Mouse (Mus musculus): ENCODE data around the gene Rsrc1. TPM values are rescaled to one million over a fixed set of nuclear protein-coding genes. Genes with fewer than 3 reads are reported as not detected.

The Rsrc1 gene
- polyA plus RNA-seq (2017; shearing (Covaris generic)): 10 to 100 TPM; 43.1 to 52.8 (median 44.0) TPM

DNA sequence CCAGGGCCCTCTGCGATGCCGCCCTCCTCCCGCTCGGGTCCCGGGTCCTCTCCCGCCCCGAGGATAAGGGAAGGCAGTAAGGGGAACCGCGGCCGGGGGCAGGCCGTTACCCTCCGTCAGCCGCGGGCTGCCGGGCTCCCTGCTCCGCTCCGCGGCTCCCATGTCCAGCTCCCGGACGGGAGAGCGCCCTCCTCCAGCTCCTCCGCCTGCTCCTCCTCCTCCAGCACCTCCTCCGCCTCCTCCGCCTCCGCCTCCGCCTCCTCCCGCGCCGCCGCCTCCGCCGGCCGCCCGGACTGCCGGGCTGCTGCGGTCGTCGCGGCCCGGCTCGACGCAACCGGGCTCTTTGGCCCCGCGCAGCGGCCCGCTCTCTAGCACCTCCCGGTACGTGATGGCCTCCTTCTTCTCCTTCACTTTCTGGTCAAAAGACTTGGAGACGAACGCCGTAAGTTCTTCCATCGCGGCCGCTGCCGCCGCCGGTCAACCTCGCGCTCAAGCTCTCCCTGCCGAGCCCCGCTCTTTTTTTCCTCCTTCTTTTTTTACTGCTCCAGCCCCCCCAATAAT, at the start of gene Rsrc1:
Gene Rsrc1 (plus strand): TSS at position 290 of the 561 bp plus-strand sequence.
- ATAC-seq: no peak

DNA sequence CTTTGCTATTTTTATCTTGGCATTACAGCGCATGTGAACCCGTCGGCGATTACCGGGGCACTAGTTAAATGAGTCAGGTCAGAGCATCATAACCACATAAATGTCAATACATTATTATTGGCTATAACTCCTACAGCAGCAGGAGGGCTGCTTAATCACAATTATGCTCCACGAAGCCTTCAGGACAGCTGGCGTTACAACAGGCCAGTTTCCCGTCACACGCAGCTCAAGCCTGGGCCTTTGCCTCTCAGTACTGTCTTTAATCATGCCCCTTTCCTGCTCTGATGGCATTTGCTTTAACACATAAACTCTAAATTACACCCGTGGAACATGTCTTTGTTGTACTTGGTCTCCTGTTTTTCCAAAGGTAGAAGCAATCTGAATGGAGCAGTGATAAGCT, 41.5 kb upstream of the Rsrc1 start:
- ATAC-seq: no peak

DNA sequence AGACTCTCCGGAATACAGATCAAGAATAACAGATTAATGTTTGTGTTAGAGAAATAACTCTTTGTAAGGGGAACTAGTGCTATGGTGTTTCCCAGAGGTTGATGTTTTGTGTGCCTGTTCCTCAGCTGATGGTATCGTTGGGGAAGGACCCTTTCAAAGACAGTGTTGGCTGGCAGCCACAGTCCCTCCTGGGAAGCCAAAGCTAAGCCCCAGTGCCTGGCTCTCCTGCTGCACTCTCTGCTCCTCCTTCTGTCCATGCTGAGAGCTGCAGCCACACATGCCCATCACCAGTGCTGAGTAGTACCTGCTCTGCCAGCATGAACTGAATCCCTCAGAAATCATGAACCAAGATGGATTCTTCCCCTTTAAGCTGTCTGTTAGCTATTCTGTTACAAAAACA, 26.1 kb upstream of the Rsrc1 start:
- ATAC-seq: no peak

DNA sequence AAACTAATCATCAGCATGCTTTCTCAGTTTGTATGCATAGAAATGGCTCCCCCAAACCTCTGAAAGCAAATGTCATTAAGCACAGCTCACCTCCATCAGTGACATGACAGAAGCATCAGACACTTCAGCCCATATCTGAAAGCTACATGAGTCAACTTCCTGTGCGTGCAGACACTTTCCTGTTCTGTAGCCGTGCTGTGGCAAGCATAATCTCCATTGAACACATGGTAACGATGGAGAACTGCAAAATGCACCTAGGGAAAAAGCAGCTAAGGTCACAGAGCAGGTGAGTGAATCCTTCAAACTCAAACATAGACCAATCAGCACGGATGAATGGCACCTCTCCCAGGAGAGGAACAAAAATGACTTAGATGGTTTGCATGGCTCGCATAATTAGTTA, 21.2 kb upstream of the Rsrc1 start:
- ATAC-seq: no peak

DNA sequence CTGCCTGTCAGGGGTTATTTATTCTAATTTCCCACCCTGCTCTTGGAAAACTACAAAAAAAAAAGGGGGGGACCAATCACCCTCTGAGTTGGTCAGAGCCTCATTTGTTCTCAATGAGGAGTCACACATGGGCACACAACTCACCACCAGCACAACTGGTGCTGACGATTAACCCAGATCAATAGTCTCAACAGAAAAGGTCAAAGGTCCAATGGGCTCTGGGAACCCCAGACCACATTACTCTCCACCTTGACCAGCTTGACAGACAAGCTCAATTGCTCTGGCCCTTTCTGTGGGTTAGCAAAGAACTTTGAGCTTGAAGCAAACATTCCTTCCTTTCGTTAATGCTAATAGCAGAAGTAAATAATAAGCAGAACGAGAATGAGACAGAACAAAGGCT, 16.3 kb upstream of the Rsrc1 start:
- ATAC-seq: no peak

DNA sequence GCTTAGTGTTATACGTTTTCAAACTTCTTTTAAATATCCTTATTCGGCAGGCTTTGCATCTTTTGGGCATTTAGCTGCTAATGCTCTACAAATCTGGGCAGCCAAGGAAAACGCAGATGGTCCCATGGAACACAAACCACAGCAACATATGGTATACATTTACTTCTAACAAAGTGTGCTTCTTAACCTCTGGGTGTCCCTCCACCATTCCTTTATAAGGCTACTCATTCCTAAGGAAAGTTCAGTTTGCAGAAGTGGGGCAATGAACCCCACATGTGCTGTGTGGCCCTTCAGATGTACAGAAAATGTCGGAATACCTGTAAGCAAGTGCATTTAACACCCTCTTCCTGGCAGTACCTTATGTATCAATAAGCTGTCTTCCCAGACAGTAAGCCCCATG, 13.7 kb upstream of the Rsrc1 start:
- no peak for ATAC-seq

DNA sequence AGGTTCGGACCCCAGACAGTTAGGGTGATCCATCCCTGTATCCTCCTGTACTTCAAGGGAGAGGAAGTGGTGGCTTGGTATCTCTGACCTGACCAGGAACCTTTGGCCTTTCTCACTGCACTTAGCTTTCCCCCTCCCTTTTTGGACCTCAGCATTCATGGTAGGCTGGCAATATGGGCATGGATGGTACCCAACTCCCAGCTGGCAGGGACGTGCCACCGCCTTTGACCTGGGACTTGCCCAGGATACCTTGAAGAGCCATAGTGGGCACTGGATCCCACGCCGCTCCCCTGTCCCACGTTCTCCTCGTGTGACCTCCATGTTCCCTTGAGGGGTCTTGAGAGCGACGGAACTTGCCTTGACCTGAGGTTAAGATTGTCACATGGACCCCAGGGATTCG, 10.9 kb upstream of the Rsrc1 start:
- no peak for ATAC-seq

DNA sequence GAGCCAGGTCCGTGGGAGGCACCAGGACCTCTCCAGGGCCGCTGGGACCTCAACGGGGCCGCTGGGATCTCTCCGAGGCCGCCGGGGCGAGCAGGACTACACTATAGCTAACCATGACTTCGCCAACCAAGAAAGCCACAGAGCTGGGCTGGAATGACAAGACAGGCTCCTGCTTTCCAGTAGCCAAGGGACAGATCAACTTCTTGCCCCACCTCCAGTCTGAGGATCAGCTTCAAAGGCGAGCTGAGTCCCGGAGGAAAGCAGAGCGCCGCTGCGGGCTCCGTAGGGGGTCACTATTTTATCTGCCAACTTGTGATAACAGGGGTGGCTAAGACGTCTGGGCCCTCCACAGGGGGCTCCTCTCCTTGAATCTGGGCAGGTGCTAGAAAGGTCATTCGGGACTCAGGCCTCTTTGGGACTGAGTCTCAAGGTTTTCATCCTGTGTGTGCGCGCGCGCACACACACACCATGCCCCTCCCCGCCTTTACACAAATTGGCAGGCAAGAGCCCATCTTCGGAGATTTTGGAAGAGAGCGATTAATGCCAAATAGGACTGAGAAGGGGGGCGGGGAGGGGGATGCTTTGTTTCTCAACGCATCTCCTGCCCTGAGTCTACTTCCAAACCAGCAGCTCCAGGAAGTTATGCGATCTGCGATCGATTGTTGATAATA, 10.4 kb upstream of the Rsrc1 start:
- ATAC-seq: no peak

DNA sequence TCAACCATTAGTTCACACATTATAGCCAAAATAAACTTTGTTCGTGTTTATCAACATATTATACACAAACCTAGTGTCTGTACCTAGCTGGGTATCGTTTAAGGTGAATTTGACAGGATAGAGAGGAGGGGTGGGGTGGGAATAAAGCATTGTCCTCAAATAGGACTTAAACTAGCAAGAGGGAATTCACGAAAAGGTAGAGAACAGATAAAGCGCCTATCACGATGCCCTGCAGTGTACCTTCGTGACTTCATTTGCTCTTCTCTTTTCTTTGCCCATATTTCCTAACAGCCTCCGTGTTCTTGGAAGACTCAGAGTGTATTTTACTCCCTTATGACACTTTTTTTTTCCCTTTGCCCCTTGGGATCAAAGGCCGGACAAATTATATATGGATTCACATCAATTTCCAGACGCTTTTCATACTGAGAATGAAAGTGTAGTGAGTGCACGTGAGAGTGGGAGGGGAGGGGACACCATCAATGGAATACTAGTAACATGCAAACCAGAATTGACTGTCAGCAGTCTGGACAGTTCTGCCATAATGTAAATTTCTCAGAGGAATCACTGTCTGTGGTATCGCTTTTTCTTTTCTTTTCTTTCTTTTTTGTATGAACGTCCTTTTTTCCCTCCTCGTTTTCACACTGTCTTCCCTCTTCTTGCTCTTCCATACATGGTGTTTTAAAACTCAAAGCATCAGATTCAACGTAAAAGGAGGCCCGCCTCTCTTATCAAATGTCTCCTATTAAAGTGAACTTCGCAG, 8.8 kb upstream of the Rsrc1 start:
- ATAC-seq: no peak

DNA sequence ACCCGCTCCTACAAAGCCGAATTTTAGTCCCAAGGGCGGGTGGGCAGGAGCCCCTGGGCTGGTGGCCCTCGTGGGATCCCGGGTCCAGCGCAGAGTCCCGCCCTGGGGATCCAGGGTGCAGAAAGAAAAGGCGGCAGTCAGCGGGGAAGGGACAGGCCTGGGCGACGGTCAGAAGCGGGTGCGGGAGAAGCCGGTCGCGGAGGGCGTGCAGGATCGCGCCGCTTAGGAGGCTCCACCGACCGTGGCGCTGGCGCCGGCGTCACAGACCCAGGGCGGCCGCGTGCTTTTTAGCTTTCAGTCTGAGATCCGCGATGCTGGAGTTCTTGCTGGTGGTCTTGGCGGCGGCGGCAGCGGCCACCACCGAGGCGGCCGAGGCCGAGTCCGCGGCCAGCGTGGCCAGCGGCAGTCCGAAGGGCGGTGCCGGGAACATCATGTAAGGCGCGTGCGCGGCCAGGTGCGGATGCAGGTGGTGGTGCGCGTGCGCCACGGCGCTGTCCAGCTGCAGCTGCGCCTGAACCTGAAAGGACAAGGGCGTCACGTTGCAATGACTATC, 7.7 kb upstream of the Rsrc1 start:
- peak; percentile 75 for ATAC-seq

DNA sequence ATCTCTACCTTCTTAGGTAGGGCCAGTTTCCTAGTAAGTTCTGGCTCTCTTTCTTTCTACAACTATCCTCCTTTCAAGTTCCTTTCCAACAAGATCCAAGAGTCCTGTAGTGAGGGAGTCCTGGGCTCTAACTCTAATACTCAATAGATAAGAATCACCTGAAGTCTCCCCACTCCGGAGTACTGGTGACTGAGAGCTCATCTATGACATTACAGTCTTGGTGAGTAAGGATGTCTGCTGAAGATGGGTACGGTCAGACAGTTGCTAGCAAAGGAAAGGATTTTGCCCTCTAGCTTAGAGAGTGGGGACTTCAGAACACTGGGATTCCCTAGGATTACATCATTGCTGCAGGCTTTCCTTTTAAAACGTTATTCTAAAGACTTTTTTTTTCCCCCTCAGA, 6.7 kb upstream of the Rsrc1 start:
- ATAC-seq: no peak

DNA sequence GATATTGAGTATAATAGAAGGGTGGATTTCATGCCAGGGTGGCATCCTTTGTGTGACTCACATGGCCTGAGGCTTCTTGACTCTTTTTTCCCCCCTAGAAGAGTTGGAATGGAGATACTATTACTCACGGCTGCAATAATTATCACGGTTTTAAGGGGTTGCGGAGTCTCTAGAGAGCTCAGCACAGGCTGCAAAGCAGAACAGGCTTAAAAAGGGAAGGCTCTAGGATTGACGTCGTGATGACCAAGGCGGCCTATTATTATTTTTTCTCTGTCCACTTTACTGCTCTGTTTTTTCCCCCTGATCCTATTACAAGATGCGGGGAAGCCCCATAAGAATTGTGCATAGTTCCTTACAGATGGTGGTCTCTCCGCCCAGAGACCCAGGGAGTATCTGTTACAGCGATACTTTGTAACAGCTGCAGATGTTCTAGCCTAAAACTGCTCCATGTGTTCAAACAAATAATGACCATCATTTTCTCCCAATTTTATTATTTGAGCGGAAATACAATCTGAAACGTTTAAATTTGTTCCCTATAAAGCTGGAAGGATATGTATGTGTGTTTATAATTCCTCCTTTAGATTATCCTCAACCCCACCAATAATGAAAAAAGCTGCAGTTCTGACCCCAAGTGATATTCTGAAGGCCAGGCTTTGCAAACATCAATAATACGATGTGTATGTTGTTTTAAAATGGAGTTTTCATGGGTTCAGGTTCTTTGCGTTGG, 4.1 kb upstream of the Rsrc1 start:
- no peak for ATAC-seq

DNA sequence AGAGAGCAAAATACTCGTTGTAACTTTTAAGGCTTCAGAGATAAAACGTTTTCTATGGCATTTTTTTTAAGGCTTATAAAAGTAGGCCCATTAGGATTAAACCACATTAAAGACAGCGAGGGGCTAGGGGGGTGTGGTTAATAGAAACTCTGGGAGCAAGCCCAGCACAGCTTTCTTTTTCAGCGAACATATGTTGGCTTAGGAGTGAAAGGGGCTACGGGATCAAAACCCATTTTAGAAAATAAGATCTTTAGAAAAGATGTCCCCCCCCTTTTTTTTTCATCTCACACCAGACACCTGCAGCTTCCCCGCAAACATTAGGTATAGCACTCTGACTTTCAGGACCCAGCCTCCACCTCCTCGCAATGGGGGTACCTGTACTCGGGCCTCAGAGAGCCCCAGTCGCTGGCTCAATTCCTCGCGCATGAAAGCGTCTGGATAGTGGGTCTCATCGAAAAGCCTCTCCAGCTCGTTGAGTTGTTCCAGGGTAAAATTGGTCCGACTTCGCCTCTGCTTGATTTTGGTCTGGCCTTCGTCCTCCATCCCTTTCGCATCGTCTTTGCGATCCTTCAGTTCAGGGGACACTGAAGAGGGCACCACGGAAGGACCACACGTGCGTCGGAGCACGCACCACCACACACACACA, 3.3 kb upstream of the Rsrc1 start:
- ATAC-seq: no peak

DNA sequence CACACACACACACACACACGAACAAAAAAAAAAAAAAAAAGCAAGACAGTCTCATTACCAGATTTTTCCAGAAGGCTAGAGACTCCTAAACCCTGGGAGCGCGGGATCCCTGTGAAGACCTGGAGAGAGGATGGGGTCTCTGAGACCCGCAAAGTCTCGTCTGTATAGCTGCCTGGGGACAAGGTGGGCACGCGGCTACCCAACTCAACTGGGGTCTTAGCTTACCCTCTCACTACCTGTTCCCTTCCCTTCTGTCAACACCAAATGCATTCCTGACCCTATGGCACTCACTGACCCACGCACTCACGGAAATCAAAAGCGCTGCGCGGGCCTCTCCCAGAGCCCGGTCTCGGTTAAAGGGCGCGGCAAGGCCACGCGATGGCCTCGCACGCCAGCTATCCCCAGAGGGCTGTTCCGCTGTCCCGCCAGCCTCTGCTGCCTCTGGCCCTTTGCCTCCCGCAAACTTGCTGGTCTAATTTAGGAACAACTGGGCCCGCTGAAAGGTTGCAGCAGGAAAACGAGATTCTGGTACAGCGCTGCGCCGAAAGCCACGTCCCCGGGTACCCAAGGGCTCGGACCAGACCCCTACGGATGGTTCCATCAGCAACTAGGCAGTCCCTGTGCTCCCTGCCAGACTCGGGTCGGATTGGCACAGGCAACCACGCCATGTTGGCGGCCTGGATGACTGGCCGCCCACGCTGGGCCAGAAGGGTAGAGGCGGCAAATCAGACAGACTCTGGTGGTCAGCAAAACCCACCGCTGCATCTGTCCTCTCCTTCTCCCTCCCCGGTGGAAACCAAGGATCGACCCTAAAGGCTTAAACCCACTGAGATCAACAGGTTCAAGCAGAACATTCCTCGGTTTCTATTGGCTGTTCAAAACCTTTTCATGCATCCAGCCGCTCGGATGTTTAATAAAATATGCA, 2.5 kb upstream of the Rsrc1 start:
- ATAC-seq: no peak

DNA sequence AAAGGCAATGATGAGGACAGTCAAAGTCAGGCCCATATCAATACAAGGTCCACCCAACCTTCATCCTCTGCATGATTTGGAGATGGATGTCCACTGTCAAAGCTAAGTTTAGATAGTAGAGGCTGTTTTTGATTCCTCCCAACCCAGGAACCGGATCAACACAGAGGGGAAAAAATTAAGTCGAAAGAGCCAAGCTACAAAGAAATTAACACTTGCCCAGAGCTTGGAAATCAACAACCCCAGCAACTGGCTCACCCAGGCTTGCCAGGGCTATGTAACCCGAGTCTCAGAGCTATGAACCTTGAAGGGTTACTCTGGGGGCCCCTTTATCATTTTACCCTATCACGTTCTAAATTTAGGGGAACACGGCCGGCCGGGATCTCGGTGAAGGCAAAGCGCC, 1.7 kb upstream of the Rsrc1 start:
- no peak for ATAC-seq

DNA sequence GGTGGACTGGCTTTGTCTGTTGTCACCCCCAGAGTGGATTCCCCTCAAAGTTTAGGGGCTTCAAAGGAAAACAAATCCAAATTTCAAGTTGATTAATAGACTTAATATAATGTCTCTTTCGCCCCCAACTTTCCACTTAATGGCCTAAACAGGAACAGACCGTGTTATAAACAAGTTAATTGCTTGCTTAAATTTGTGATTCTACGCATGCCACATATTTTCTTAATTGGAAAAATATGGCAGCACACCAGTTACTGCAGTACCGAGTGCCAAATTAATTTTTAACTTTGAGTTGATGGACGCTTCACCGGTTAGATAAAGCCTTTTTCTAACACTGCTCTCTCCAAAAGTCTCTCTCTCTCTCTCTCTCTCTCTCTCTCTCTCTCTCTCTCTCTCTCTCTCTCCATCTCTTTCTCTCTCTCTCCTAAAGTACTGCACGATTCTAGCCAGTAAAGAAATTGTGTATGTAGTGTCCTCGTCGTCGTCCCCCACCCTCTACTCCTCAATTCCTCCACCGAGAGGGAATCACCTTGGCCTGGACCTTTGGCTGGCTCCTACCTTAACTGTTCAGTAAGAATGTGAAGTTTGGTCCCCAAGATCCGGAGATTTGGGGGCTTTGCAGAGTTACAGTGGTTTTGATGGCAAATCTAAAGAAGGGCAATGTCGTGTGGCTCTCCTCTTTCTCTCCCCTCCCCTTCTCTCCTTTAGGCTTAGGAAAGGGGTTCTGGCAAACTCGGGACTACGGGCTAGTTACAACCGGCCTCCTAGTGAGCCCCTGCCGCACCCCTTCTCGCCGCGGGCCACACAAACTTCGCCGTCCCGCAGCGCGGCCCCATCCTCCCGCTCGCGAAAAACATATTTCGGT, 847 bp upstream of the Rsrc1 start:
- no peak for ATAC-seq

DNA sequence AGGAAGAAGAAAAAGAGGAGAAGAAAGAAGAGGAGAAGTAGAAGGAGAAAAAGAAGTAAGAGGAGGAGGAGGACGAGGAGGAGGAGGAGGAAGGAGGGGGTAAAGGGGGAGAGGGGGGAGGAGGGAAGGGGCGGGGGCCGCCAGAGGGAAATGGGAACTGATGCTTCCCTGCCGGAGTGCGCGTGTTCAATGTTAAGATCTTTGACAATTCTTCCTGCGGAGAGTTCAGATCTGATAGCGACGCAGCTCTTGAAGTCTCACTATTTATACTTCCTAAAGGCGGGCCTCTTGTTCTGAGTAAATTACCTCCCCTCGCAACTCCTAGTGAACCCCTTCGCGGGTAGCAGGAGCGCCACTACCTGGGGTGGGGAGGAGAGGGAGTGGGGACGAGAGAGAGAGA, 516 bp downstream of the Rsrc1 start, which contains the start of gene Shox2:
Gene Shox2 (minus strand): TSS at position 66 of the 400 bp plus-strand sequence.
- ATAC-seq: no peak

DNA sequence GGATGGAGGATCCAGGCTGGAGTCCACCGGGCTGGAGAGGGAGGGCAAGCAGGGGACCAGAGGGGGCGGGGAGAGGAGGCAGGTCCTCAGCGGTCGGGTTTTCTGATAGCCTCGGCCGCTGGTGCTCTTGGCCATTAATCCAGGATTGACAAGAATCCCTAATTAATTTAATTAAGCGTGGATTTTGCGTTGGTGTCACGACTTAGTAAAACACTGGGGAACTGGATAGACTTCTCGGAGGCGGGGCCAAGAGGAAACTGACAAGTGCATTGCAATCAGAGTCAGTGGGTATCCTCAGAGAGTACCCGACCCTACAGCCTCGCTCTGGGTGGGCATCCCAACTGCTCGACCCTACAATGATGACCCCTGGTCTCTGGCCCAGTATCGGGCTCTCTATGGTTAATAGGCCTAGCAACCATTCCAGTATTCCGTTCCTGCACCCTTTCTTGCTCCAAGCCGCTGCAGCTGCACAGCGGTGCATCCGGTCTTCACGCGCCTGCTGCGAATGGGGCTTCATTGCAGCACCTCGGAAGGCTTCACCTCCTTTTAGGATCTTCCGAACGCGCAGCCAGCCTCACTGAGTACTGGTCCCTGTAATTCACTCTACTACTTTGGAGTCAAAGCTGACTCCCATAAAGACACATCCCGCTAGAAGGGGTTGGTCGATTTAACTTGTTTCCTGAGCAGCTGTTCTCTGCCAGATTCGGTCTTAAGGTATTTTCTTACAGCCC, 1.2 kb downstream of the Rsrc1 start:
- ATAC-seq: peak; percentile 55

DNA sequence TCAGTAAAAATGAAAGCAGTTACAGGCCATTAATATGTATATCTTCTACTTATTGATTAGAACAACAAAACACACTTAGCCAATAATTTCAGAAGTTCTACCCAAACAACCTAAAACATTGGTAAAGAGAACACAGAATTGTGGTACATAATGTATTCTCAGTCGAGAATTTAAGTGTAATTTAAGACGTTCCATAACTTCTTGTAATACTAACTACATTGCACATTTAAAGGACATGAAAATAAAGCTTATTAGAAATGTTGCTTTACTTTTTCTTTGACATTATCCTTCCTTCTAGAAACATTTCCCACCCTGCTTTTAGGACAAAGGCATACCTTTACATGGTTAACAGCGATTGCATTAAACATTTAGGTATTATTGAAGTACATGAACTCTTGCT, 2.3 kb downstream of the Rsrc1 start:
- no peak for ATAC-seq
